Mouse (Mus musculus) ovary, postnatal 36 days (tissue): ENCODE results near the gene Hltf.

Experiments used
- DNase-seq: peaks from one replicate; pipeline ENCODE4 v3.0.0; 2022; ENCODE audit warnings: low spot score, mixed read lengths

Hltf gene

GRCm38 (mm10) chr3:20146884-20147395, 89.3 kb downstream of the Hltf start:
- no peak for DNase-seq

GRCm38 (mm10) chr3:20147647-20148046, 90.0 kb downstream of the Hltf start:
- DNase-seq, result no peak

- DNase-seq, result no peak
These were observed 92.9 kb downstream of the Hltf start for GRCm38 (mm10) chr3:20150511-20150910.

GRCm38 (mm10) chr3:20151651-20152050, 94.0 kb downstream of the Hltf start:
- DNase-seq, result no peak

- DNase-seq, result peak; percentile 69
These were observed 97.1 kb downstream of the Hltf start, which contains the start of gene Gyg for GRCm38 (mm10) chr3:20154531-20155367. Gene Gyg (minus strand): TSS chr3:20155317.

GRCm38 (mm10) chr3:20155476-20155875, 97.9 kb downstream of the Hltf start:
- no peak for DNase-seq

- no peak for DNase-seq
These were observed 109.9 kb downstream of the Hltf start for GRCm38 (mm10) chr3:20167487-20167886.
